Mouse (Mus musculus) lung, postnatal 0 days (tissue): Measurements from ENCODE around the gene Taf12.

Experiments
- CTCF ChIP-seq: IDR thresholded peaks from 2 replicates; pipeline ENCODE4 v1.5.1; 2016; ENCODE audit warnings: antibody characterized with exemption, mild to moderate bottlenecking
- EP300 ChIP-seq: IDR thresholded peaks from 2 replicates; pipeline ENCODE4 v1.6.1; 2016; ENCODE audit warnings: antibody characterized with exemption, mild to moderate bottlenecking, control low read depth

DNA sequence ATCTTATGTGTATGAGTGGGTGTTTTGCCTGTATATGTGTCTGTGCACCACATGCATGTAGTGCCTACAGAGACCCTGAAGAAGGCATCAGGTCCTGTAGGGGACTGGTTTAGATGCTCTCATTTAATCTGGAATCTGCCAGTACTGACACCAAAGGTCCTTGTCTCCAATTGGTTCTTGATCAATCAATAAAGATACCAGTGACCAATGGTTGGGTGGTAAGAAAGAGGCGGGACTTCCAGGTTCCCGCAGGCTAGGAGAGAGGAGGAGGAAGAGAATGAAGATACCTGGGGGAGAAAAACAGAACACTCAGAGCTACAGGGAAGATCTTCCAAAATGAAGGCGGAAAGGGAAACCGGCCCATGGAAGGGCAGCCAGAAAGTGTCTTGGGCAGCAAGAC, 35.8 kb upstream of the Taf12 start:
- TF ChIP-seq CTCF (no peak), EP300 (no peak)
